Mouse (Mus musculus): ENCODE measurements at regions not wholly inside any gene's neighbourhood (a gene's known extent, or its start where the extent isn't known, plus 50 kb on each side); places are given as distances from the start of the nearest gene placed in this dataset.

DNA sequence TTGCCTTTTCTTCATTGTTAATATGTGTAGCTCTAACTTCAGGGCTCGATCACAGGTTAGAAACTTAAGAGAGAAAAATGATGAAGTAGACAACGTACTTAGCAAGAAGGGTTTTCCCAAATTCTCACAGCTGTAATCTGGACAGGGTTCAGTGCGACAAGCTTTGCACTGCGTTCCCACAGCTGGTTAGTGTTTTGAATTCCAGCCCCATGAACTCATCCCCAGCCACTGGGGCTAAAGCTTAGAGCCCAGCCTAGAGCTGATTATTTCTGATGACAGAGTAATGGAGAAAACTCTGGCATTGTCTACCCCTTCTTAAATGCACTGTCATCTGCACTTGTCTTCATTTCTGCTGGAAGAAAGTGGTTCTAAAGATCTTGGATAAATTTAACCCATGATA, 319.7 kb upstream of the Jag1 start:
- TF ChIP-seq POLR2A (IDR thresholded peaks at IDR 0.05; ENCODE audit: low read depth, low read length) (no peak), CTCF (IDR thresholded peaks at IDR 0.05; ENCODE audit: borderline replicate concordance, insufficient read depth, low read length) (no peak)

Data from embryonic fibroblast, embryonic 13.5 days (primary cell).